Mouse (Mus musculus): ENCODE data around the gene Cerk.
"Not testable (repeated sequence)": the region's sequence is repeated elsewhere in the genome, so short reads cannot be mapped to it uniquely, and the experiment has no call there.

Cerk gene

DNA sequence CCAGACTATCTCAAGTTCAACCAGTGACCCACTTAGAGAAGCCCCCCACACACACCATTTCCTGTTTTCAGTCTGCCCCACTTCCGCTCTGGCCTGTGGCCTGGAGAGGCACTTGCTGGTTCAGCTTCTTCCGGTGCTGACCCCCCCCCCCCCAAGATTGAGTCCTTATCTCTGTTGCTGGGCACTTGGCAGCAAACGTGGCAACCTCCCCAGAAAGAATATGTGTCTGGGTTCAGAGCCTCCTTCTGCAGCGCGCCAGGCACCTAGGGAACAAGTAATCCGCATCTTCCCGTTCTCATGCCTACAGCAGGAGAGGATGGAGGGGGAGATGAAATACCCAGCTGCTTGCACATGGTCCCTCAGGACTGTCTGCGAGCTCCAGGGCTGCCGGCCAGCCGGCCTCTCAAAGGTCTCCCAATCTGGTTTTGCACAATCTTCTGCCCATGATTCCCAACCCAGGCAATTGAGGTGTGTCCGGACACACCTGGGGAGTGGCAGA lies 4.0 kb downstream of the Cerk start:
- peak; percentile 29 for DNase-seq (ENCODE audit: low spot score)

DNA sequence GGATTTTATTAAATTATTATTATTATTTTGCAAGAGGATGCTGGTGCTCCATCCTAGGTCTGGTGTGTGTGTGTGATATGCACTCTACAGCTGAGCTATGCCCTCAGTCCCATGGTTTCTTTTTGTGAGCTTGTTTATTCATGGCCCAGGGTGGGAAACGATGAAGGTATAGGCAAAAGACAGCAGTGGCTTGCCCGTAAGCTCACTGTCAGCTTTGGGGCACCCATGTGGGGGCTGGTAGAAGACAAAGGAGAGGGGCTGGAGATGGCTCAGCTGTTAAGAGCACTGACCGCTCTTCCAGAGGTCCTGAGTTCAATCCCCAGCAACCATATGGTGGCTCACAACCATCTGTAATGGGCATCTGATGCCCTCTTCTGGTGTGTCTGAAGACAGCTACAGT lies 4.6 kb downstream of the Cerk start:
- not testable (repeated sequence) for DNase-seq (ENCODE audit: low spot score)

DNA sequence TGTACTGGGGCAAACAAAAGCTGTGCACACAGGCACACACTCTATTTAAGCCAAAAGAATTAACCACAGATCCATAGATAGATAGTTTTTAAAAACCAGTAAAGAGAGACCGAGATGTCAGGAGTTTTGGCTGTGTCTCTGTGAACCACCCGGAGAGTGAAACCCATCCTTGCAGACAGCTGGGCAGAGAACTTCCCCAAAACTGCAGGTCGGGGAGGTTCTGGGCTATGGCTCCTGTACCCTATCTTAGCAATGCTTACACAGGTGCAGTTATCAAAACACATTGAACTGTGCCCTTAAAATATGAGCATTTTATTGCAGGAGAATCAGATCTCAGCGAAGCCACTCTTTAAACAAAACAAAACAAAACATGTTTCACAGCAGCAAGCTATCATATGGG lies 5.5 kb downstream of the Cerk start:
- DNase-seq (ENCODE audit: low spot score): no peak

DNA sequence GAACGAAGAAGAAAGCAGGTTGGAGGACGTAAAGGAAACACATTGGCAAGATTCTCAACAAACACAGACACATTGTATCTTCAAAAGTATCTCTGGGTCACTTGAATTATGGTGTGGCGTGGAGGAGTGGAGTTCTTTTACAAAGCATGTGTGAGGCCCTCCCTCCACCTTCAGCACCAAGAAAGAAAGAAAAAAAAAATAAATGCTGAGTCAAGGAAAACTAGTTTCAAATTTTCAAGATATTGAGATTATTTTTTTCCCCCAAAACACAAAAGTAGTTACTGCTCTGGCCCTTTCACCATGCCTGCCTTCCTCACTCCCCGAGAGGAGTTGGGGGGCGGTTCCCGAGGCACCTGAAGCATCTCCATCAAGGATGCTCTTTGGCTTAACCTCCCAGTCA lies 7.3 kb downstream of the Cerk start:
- DNase-seq (ENCODE audit: low spot score): no peak

DNA sequence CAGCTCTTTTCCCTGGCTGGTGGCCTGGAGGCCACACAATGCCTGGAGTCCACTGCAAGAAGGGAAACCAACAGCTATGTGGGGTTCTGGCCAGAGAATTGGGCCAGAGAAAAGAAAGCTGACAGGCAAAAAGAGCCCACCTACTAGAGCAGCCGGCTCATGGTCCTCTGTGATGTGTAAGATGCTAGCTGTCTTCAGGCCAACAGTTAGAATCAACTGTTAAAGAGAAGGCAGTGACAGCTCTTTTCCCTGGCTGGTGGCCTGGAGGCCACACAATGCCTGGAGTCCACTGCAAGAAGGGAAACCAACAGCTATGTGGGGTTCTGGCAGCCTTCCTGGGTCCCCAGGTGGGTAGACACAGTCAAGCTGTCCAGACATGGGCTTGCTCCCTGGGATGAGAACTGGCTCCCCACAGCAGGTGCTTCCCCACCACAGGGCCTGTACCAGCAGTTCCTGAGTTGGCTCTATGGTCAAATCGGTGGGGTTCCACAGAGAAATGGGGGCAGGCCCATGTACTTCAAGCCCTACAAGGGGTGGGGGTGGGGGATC lies 8.2 kb downstream of the Cerk start:
- not testable (repeated sequence) for DNase-seq (ENCODE audit: low spot score)

DNA sequence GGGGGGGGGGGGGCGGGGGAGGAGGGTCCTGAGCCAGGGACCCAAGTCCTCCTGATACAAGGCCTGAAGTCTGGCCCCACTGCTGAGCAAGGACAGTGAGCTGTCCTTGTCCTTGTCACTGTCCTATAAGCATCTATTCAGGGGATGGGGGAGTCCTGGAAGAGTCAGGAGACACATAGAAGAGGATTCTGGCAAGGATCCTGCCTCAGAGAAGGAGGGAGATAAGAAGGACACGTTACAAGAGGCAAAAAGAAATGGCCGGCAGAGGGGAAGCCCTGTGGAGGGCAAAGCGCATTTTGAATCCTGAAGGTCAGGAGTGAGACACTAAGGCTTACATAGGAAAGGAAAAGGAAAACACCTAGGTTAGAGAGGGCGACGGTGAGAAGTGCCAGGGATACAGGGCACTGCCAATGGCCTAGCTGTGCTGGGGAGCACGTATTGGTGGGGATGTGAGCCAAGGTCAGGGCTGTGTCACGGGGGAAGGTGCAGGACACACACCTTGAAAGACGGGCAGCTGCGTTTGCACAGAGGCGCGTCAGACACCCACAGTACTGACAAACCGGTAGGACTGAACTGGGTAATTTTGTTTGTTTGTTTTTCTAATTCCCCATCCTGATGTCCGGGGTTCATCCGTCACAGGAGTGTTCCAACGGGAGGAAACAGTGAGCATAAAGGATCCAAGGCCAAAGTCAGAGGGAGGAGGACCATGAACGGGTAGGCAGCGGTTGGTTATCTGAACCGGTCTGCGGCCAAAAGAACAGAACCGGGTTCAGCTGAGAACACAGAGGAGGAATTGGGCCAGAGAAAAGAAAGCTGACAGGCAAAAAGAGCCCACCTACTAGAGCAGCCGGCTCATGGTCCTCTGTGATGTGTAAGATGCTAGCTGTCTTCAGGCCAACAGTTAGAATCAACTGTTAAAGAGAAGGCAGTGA lies 8.9 kb downstream of the Cerk start:
- DNase-seq (ENCODE audit: low spot score): no peak

DNA sequence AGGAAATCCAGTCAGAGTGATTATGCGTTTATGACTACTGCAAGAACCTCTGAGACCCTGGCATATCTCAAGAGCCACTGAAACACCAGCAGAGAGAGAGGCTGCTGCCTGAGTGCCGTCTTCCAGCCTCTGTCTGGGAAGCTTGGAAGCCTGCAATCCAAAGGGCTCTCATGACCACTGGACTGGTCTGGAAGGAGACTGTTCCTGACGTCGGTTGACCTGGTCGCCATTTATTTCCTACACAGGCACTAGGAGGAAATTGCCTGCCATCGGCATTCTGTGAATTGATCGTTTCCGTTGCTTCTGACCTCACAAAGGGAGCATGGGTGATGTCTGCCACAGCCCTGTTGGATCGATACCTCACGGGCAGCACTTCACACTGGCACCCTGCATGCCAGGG lies 9.8 kb downstream of the Cerk start:
- no peak for DNase-seq (ENCODE audit: low spot score)

DNA sequence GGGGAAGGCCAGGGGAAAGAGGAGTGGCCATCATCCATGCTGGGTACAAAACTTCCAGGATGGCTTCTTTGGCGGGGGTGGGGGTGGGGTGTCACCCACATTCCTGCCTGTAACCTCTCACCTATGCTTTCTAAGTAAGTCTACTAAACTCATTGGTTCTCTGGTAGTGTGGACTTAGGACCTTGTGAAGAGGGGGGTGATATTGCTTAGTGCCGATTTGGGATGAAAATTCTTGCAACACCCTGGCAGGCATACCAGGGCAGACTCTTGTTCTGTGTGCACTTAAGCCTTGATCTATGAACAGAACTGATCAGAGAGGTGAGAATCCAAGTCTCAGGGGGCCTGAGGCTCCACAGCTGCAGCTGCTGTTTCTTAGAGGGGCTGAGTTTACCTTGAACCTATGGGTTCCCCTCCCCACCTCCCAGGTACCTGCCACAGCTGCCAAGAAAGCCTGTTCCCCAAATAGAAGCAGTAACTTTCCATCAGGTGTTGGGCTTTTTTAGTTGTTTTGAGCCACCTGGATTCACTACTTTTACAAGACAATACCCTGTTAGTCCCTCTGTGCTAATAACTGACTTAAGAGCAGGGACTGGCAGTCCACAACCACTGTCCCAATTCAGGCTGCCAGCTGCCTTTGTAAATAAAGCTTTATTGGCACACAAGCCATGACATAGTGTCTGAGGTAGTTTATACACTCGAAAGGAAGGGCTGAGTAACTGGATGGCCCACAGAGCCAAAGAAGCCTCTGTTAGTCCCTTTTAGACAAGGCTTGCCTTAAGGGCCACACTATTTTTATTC lies 10.5 kb downstream of the Cerk start:
- no peak for DNase-seq (ENCODE audit: low spot score)

DNA sequence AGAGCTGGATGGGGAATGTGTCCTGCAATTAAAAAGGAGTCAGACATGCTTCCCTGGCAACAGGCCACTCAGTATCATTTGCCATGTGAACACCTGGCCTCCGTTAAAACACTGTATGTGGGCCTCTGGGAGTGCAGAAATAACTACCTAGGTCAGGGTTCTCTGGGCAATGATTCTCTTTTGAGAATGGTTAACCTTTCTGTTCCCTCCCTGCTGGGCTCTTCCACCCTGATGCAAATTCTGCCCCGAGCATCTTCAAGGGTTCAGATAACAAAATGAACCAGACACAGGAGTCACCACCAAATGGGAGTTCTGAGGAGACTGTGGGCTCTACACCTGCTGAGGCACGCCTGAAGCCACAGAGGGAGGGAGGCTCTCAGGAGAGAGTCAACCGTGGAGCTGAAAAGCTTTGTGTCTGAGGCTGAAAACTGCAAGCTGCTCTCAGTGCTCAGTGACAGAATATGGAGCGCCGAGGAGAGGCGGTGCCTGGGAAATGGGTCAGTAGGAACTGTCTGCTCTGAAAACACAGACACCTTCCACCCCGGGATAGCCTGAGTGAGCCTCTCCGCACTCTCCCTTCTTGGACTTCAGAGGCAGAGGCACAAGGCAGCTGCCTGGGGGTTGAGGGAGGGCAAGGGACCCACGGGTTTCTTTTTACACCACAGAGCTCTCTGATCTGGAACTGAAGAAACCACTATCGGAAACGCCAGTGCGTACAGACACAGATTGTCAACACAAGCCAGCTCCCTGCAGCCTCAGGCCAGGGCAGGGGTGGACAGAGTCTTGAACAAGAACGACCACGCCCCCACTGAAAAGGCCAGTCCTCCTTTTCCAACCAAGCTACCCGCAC lies 12.6 kb downstream of the Cerk start:
- no peak for DNase-seq (ENCODE audit: low spot score)

DNA sequence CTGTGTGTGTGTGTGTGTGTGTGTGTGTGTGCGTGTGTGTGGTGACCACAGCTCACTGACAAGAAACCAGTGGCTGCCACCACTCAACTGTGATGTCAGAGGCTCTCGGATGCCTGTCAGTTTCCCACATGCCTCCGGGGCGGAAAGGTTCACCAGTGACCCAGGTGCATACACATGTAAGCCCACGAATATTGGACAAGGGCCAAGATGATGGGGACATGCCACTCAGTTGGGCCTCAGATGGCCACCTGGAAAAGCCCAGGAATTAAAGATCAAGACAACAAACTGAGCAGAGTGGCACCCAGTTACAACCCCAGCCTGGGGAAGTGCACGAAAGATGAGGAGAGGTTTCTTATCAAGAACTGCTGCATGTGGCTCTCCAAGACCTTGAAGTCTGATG lies 13.4 kb downstream of the Cerk start:
- no peak for DNase-seq (ENCODE audit: low spot score)

DNA sequence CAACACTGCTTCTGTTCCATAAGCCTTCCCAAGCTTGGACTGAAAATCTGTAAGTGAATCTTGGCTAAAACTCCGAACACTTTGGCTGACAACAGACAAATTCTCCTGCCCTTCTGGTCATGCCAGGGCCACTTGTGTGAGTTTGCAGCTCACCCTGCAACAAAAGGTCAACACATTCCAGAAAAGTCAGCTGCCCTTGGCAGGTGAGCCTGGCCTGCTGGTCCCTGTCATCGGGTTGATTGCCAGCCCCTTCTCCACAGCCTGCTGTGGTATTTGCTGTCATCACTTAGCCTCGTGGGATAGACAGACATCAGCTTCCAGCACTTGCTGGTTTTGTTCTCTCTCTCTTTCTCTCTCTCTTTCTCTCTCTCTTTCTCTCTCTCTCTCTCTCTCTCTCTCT lies 13.8 kb downstream of the Cerk start:
- no peak for DNase-seq (ENCODE audit: low spot score)

DNA sequence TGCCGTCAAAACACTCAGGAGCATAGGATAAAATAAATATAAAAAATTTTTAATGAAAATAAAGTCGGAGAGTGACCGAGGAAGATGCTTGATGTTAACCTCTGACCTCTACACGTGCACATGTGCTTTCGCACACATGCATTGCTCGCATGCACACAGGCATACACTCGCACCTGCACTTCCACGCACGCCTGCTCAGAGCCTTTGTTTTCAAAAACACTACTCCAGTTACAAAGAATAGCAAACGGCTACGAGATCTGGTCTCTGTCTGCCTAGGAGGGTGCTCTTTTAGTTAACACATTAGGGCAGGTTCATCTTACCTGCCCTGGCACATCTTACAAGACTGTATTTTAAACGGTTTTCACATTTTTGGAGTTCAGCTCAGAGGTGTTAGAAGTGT lies 14.6 kb downstream of the Cerk start:
- no peak for DNase-seq (ENCODE audit: low spot score)

DNA sequence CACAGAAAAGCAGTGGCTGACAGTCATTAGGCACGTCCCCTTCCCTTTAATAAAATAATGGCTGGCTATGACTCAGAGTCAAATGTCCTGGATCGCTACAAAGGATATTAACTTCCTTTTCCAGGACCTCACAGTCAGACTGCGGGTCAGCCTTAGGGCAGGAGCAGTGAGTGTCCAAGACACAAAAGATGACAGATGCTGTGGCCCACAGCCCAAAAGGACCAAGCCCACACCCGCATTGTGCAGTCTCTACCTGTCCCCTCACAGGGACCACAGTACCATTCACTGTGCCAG lies 16.2 kb downstream of the Cerk start:
- no peak for DNase-seq (ENCODE audit: low spot score)

DNA sequence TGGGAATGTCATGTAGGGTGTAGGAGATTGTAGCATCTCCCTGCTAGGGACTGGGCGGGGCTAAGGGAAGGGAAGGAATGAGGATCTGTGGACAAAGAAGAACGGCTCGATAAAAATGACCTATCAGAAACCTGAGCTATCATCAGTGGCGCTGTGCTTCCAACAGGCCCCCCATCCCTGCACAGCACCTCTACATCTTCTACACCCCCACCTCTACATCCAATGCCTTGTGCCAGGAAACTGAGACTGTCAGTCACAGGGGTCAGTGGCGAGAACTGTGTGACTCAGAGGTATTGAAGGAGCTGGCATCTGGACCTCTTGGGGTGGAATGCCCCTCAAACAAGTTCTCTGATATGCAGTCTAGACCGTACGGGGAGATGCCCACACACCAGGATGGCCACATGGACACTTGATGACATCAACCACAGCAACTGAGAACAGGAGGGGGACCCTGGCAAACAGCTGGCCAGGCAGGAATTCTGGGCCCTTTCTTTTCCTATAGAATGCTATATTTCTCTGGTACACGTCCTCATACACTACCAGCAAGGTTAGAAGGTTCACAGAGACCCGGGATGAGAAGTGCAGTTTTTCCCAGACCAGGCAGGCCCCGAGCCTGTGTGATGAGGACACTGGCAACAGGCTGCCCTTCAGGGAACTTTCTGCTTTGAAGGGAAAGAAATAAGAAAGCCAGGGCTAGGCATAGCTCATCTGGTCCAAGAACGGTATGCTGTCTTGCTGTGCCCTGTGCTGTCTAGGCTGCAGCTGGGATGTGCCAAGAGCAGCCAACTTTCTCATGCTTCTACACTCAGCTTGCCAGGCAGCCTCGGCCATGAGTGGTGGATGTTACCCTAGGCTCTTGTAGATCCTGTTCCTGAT lies 16.8 kb downstream of the Cerk start:
- no peak for DNase-seq (ENCODE audit: low spot score)

DNA sequence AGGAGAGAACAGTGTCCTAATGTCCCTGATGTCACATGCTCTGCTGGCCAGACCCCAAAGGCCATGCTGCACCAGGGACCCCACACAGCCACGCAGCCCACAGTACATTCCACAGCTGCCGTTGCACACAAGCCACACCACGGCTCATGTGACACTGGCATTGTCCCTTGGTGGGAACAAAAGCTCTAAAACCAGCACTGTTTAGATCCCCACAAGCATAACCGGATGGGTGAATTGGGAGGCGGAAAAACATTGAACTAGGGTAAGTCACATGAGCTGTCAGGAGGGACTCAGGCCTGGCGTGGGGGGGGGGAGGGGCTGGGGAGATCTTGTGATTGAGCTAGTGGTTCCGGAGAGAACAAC lies 17.5 kb downstream of the Cerk start:
- DNase-seq (ENCODE audit: low spot score): no peak

DNA sequence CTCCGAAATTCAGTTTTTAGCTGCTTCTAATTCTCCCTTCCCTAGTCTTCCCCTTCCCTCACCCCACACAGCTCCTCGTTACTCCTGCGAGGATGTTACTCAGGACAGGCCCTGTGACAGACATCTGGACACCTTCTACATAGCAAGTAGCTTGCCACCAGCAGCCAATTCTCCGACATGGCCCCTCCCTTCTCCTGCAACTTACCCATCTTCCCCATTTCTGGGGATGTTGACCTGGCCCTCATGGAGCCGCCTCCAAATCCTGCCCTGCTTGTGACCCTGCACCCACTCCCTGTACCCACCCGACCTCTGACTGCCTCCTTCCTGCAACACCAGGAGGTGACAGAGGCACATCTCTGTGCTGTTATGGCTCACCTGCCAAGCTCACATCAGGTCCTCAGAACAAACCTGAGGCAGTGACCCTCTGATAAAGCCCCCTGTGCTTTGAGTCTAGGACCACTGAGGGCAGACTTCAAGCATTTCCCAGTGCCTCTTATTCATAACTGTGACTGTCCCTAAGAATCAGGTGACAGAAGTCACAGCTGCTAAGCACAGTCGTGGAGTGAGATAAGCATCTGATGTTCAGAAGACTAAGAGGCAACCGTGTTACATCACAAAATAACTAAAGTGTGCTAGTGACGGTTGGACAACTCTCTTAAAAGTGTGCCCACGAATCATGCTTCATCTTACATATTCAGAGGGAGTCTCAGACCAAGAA lies 18.0 kb downstream of the Cerk start:
- no peak for DNase-seq (ENCODE audit: low spot score)

DNA sequence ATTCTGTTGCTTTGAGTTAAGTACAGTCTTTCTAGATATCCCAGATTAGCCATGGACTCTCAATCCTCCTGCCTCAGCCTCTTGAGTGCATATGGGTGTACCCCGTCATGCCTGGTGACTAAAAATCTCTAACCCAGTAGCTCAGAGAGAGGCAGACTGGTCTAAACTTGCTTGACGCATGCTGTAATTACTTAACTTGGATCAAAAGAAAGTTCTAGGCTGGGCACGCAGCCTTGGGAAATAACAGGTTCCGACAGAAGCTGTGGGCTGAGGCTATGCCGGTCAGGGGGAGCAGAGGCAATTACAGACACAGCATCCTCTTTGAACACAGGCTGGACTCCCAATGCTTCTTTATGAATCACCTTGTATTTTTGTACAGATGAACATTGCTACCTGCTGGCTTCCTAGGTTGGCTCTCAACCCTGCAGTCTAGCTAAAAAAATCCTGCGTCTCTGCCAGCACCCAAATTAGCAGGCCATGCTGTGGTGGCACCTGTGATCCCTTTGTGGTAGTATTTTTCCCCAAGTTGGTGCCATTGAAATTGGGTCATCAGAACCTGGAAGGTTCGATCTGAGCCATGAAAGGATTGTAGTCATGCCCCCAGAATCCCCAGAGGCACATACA lies 18.8 kb downstream of the Cerk start:
- DNase-seq (ENCODE audit: low spot score): no peak

DNA sequence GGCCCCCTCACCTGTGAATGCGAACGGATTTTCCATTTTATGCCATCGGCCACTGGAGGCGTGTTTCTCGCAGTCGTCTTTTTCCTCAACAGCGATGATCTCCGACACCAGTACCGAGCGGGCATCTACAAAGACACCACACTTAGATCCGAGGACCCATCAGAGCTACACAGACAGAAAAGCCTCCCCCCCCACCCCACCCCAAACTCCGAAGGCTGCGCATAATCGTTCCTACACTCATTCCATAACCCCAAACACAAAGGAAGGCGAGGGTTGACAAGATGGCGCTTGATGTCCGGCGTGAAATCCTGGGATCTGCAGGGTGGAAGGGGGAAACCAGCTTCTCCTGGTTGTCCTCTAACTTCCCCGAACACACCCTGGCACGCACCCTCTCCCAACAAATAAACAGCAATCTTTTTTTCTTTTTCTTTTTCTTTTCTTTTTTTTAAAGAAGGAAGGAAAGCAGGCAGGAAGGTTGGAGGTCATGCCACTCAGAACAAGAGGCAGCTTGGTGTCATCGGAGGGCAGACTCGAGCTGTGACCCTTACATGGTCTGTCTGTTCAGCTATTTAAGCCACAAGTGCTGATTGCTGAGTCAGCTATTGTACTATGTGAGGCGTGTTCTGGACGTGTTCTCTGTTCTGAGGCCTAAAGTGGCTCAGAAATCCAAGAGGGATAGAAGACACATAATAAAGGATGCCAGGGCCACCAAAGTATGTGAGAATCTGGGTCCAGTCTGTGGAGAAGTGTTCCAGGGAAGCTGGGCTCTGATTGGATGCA lies 19.9 kb downstream of the Cerk start:
- no peak for DNase-seq (ENCODE audit: low spot score)

DNA sequence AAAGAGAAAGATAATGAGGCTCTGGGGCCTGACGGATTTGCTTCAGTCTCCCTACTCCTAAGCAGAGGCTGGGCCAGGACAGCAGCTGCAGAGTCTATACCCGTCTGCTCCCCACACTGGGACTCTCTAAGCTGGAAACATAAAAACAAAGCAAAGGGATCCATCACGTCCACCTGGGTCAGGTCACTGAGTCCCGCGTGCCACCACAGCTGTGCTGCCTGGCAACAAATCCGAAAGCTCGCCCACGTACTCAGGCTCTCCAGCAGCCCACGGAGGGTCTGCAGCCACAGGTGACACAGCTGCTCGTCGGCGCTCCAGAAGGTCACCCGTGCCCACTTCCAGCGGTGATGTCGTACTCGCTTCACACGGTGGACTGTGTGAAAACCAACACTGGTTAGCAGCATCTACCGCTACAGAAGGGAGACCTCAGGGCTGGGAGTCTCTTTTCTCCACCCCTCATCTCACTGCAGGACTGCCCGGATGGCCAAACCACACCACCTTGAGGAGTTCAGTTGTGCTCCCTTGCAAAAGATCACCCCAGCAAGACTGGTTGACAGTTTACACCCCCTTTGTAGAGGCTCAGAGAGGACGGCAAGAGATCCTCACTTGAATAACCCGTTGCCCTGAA lies 21.1 kb downstream of the Cerk start:
- DNase-seq (ENCODE audit: low spot score): no peak
